Mouse (Mus musculus) liver (tissue): ENCODE results near the gene Speer4f2.
"Not testable (repeated sequence)": the region's sequence is repeated elsewhere in the genome, so short reads cannot be mapped to it uniquely, and the experiment has no call there.

Source experiments
- DNase-seq: peaks from one replicate; pipeline ENCODE4 v3.0.0-alpha.2; 2020; ENCODE audit warnings: mixed read lengths

Speer4f2 gene

GRCm38 (mm10) chr5:17372880-17373279 is at the start of gene Speer4f2:
Gene Speer4f2 (plus strand): TSS chr5:17373180.
- DNase-seq: not testable (repeated sequence)

GRCm38 (mm10) chr5:17328946-17329566 is 43.9 kb upstream of the Speer4f2 start:
- DNase-seq: no peak

- no peak for DNase-seq
These were observed 38.1 kb upstream of the Speer4f2 start for GRCm38 (mm10) chr5:17334836-17335235.

- not testable (repeated sequence) for DNase-seq
These were observed 27.2 kb upstream of the Speer4f2 start for GRCm38 (mm10) chr5:17345741-17346140.

GRCm38 (mm10) chr5:17359394-17359999 is 13.5 kb upstream of the Speer4f2 start:
- no peak for DNase-seq

GRCm38 (mm10) chr5:17389926-17390325 is 16.9 kb downstream of the Speer4f2 start:
- DNase-seq: no peak

- no peak for DNase-seq
These were observed 18.2 kb downstream of the Speer4f2 start for GRCm38 (mm10) chr5:17391207-17391606.

GRCm38 (mm10) chr5:17400571-17400970 is 27.6 kb downstream of the Speer4f2 start:
- DNase-seq: no peak

GRCm38 (mm10) chr5:17401206-17402077 is 28.5 kb downstream of the Speer4f2 start:
- DNase-seq: no peak

GRCm38 (mm10) chr5:17402330-17403125 is 29.5 kb downstream of the Speer4f2 start:
- DNase-seq: no peak

- DNase-seq: no peak
These were observed 30.6 kb downstream of the Speer4f2 start for GRCm38 (mm10) chr5:17403584-17403983.

GRCm38 (mm10) chr5:17408924-17409660 is 36.1 kb downstream of the Speer4f2 start:
- DNase-seq: no peak

GRCm38 (mm10) chr5:17417201-17417600 is 44.2 kb downstream of the Speer4f2 start:
- DNase-seq: no peak

- no peak for DNase-seq
These were observed 46.3 kb downstream of the Speer4f2 start for GRCm38 (mm10) chr5:17419215-17419820.

GRCm38 (mm10) chr5:17419921-17420320 is 46.9 kb downstream of the Speer4f2 start:
- no peak for DNase-seq

GRCm38 (mm10) chr5:17422225-17422624 is 49.2 kb downstream of the Speer4f2 start:
- no peak for DNase-seq

GRCm38 (mm10) chr5:17426930-17427329 is 54.0 kb downstream of the Speer4f2 start:
- DNase-seq: no peak
